Mouse (Mus musculus) liver, embryonic 14.5 days (tissue): ENCODE measurements at regions not wholly inside any gene's neighbourhood (a gene's known extent, or its start where the extent isn't known, plus 50 kb on each side); places are given as distances from the start of the nearest gene placed in this dataset.

Source experiments
- ATAC-seq: fragments of 200-750 bp; cut with Nextera tagmentation; 2 replicates; pipeline ENCODE4 v1.8.0; 2017; ENCODE audit warnings: moderate number of reproducible peaks, mild to moderate bottlenecking, moderate library complexity; ENCODE audit not compliant: insufficient read depth
- DNase-seq, 3 experiments: peaks; one replicate each; pipeline ENCODE4 v3.0.0-alpha.2; 2012 to 2013; ENCODE audit warnings: low read depth in 3 of 3, low spot score in 3 of 3
- H3K27ac ChIP-seq: fragments of 300-500 bp; sonication (generic); 2 replicates; pipeline ENCODE4 v1.5.1; 2014; ENCODE audit warnings: moderate library complexity, mild to moderate bottlenecking, control low read depth, inconsistent platforms
- H3K27me3 ChIP-seq: fragments of 300-500 bp; sonication (generic); 2 replicates; pipeline ENCODE4 v1.6.1; 2014; ENCODE audit warnings: mild to moderate bottlenecking, low read length, moderate library complexity; ENCODE audit not compliant: control insufficient read depth, insufficient read depth
- H3K36me3 ChIP-seq: fragments of 300-500 bp; sonication (generic); replicated peaks from 2 replicates; pipeline ENCODE4 v1.6.1; 2014; ENCODE audit warnings: low read depth; ENCODE audit not compliant: control insufficient read depth, insufficient read depth
- H3K4me1 ChIP-seq, 2 experiments: fragments of 200-500 bp in 1 of 2; fragments of 300-500 bp in 1 of 2; sonication (generic) in 1 of 2; replicated peaks; 2 replicates each; pipeline ENCODE4 v1.6.1; 2012 to 2014; ENCODE audit warnings: antibody characterized with exemption in 1 of 2, inconsistent platforms in 1 of 2, low read length in 1 of 2; ENCODE audit not compliant: control insufficient read depth in 2 of 2, insufficient read depth in 2 of 2
- H3K4me2 ChIP-seq: fragments of 300-500 bp; sonication (generic); 2 replicates; pipeline ENCODE4 v1.6.1; 2014; ENCODE audit warnings: low read depth, mild to moderate bottlenecking, control low read depth, moderate library complexity
- H3K4me3 ChIP-seq, 2 experiments: fragments of 200-500 bp in 1 of 2; fragments of 300-500 bp in 1 of 2; sonication (generic) in 1 of 2; 2 replicates each; pipeline ENCODE4 v1.5.1; 2012 to 2014; ENCODE audit warnings: low read depth in 2 of 2, low read length in 2 of 2, mild to moderate bottlenecking in 2 of 2, control low read depth in 1 of 2, inconsistent platforms in 1 of 2, moderate library complexity in 1 of 2; ENCODE audit not compliant: insufficient read depth in 1 of 2
- H3K9ac ChIP-seq: fragments of 300-500 bp; sonication (generic); replicated peaks from 2 replicates; pipeline ENCODE4 v1.6.1; 2014; ENCODE audit warnings: mild to moderate bottlenecking, control low read depth, moderate library complexity
- H3K9me3 ChIP-seq: fragments of 300-500 bp; sonication (generic); 2 replicates; pipeline ENCODE4 v1.6.1; 2016; ENCODE audit warnings: low read length, mixed read lengths; ENCODE audit not compliant: control insufficient read depth
- CTCF ChIP-seq: IDR thresholded peaks from 2 replicates; pipeline ENCODE4 v1.5.1; 2016; ENCODE audit warnings: antibody characterized with exemption, low read depth, control low read depth
- EP300 ChIP-seq: IDR thresholded peaks from 2 replicates; pipeline ENCODE4 v1.6.1; 2016; ENCODE audit warnings: antibody characterized with exemption, low read depth
- WGBS: fragments of 180-500 bp; shearing (Covaris S2); extraction: QIAGEN DNeasy Blood & Tissue Kit; methylation state at CpG from one replicate; pipeline ENCODE4 v1.1.7; 2014; ENCODE audit not compliant: insufficient replicate concordance; 5-methylcytosine and 5-hydroxymethylcytosine counted together

- no peaks in the 10 kb centered on the region for H3K4me1 ChIP-seq
- H3K4me2 ChIP-seq: no peak overlapping the region
- no peaks in the 10 kb centered on the region for H3K9me3 ChIP-seq
- no peaks in the 10 kb centered on the region for H3K36me3 ChIP-seq
- WGBS: 24% methylated on average over 3 of the region's 3 CpGs
- ATAC-seq (no peak), DNase-seq (no peak)
- H3K4me3 ChIP-seq: no peak overlapping the region
- H3K9ac ChIP-seq: no peak overlapping the region
- H3K27ac ChIP-seq: no peak overlapping the region
- no peaks in the 10 kb centered on the region for H3K27me3 ChIP-seq
- TF ChIP-seq CTCF: no peak
- TF ChIP-seq EP300: no peak
Measured at GRCm38 (mm10) chr15:67626704-67627287, 1126.1 kb upstream of the Lrrc6 start.

- WGBS: 32% methylated on average over 3 of the region's 3 CpGs
- DNase-seq (no peak), ATAC-seq (no peak)
- no peak overlapping the region for H3K9ac ChIP-seq
- no peak overlapping the region for H3K27ac ChIP-seq
- no peaks in the 10 kb centered on the region for H3K36me3 ChIP-seq
- no peak overlapping the region for H3K4me2 ChIP-seq
- no peak overlapping the region for H3K4me3 ChIP-seq
- H3K4me1 ChIP-seq: no peaks in the 10 kb centered on the region
- no peaks in the 10 kb centered on the region for H3K9me3 ChIP-seq
- no peaks in the 10 kb centered on the region for H3K27me3 ChIP-seq
- TF ChIP-seq CTCF (no peak), EP300 (no peak)
Measured at GRCm38 (mm10) chr15:67611896-67612295, 1111.2 kb upstream of the Lrrc6 start.

- no peaks in the 10 kb centered on the region for H3K4me1 ChIP-seq
- 51% methylated on average over 4 of the region's 4 CpGs for WGBS
- no peak overlapping the region for H3K4me2 ChIP-seq
- no peak for ATAC-seq
- H3K36me3 ChIP-seq: no peaks in the 10 kb centered on the region
- H3K9me3 ChIP-seq: no peaks in the 10 kb centered on the region
- no peak overlapping the region for H3K9ac ChIP-seq
- H3K4me3 ChIP-seq: no peak overlapping the region
- TF ChIP-seq CTCF (no peak), EP300 (no peak)
- no peaks in the 10 kb centered on the region for H3K27me3 ChIP-seq
- no peak overlapping the region for H3K27ac ChIP-seq
- no peak for DNase-seq
Measured at GRCm38 (mm10) chr15:67598426-67598825, 1097.7 kb upstream of the Lrrc6 start.

- TF ChIP-seq CTCF (no peak), EP300 (no peak)
- H3K4me2 ChIP-seq: no peak overlapping the region
- no peaks in the 10 kb centered on the region for H3K36me3 ChIP-seq
- H3K9me3 ChIP-seq: no peaks in the 10 kb centered on the region
- DNase-seq (no peak), ATAC-seq (no peak)
- 53% methylated on average over 1 of the region's 1 CpGs for WGBS
- H3K27ac ChIP-seq: no peak overlapping the region
- no peaks in the 10 kb centered on the region for H3K27me3 ChIP-seq
- no peaks in the 10 kb centered on the region for H3K4me1 ChIP-seq
- H3K9ac ChIP-seq: no peak overlapping the region
- no peak overlapping the region for H3K4me3 ChIP-seq
Measured at GRCm38 (mm10) chr15:67576581-67576980, 1075.9 kb upstream of the Lrrc6 start.

- Histone ChIP-seq H3K4me2 (no peak overlapping the region), H3K4me3 (no peak overlapping the region), H3K4me1 (no peaks in the 10 kb centered on the region), H3K27ac (no peak overlapping the region), H3K36me3 (no peaks in the 10 kb centered on the region), H3K9ac (no peak overlapping the region), H3K27me3 (no peaks in the 10 kb centered on the region), H3K9me3 (no peaks in the 10 kb centered on the region)
- no peak for DNase-seq
- no peak for ATAC-seq
- WGBS: 33% methylated on average over 1 of the region's 1 CpGs
- TF ChIP-seq EP300: no peak
- no peak for TF ChIP-seq CTCF
Measured at GRCm38 (mm10) chr15:67571614-67572013, 1070.9 kb upstream of the Lrrc6 start.
